Mouse (Mus musculus): ENCODE data around the gene Specc1l.

GRCm38 (mm10) chr10:75323986-75324385 lies 112.1 kb downstream of the Specc1l start:
- TF ChIP-seq CTCF (IDR thresholded peaks at IDR 0.05; ENCODE audit: extremely low read depth, insufficient read depth, low read length) (no peak), POLR2A (IDR thresholded peaks at IDR 0.05; ENCODE audit: extremely low read depth, insufficient read depth, low read length) (no peak)

All from cortical plate, adult 2 months (tissue).